Mouse (Mus musculus) monocyte, adult 5-6 weeks (primary cell): ENCODE measurements at regions not wholly inside any gene's neighbourhood (a gene's known extent, or its start where the extent isn't known, plus 50 kb on each side); places are given as distances from the start of the nearest gene placed in this dataset.
"Not testable (repeated sequence)": the region's sequence is repeated elsewhere in the genome, so short reads cannot be mapped to it uniquely, and the experiment has no call there.

Experiments
- ATAC-seq: fragments of 153-309, 156-312 bp; replicated peaks from 2 replicates; pipeline ENCODE4 v1.8.0; 2017; ENCODE audit warnings: mild to moderate bottlenecking; ENCODE audit not compliant: low TSS enrichment, insufficient number of reproducible peaks, severe bottlenecking, poor library complexity, low FRiP score

DNA sequence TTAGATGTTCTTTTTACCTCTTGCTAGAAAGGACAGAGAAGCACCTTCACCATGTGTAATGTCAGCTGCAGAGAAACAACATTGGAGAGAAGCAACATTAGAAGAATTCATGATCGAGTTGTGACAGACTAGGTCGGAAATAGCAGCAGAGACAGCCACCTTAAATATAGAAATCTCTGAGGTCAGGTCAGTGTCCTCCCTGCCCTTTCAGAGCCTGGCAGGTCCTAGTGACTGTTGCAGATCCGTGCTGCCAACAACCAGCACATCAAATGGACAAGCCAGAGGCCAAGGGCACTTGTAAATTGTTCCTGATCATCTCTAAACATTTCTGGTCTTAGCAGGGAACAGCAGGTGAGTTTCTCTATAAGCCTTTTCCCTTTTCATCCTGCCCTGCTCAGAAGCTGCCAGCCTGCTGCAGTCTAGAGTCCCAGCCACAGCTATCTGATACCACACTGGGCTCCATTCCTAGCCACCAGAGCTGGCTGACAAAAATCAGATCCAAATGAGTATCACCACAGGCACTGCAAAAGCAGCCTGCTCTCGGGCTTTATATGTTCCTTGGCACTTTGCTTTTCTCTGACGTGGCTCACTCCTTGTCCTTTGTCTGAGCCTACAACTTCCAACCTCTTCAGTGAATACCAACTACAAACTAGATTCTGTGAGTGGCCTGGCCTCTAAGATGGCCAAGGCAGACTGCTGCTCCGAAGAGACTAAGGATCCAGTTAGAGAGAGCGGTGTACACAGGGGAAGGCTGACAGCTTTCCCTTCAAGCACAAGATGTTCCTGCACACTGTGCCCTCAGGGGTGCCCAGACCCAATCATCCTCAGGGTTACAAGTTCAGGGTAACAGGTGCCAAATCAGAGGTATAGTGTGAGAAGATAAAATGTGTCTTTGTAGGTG, 102.8 kb upstream of the Pfn2 start:
- no peak for ATAC-seq

DNA sequence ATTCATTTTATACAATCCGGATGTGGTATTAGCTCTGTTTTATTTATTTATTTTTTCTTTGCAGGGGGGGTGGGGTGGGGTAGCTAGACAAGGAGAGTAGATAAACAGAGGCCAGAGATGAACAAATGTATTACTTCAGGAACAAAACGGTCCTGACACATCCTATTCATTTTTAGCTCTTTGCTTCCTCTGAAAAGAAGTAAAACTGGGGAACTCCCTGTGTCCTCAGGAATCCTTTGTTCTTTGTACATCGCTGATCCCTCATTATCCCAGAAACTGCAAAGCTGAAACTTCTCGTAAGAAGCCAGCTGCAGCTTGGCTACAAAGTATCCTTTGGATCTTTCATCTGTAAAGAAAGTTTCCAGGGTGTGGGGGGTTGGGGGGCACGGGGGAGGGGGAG, 103.6 kb upstream of the Pfn2 start:
- no peak for ATAC-seq

GRCm38 (mm10) chr3:57957352-57957751, 109.5 kb upstream of the Pfn2 start:
- no peak for ATAC-seq

DNA sequence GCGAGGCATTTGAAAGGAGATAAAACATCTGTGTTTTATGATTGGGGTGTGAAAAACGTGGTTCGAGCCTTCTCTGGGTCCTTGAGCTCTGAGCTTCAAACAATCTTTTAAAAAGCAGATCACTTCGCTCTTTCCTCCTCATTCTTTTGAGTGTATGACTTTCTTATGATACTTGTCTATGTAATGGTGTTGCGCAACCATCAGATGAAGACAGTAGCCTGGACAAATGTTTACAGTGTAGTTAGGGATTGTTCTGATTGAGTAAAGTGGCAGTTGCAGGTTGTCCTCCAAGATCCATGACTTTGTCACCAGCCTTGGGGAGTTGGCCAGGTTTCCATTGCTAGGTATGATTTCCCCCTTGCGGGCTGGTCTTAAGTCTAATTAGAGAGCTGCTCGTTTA, 116.1 kb upstream of the Pfn2 start:
- no peak for ATAC-seq

GRCm38 (mm10) chr3:57970614-57971013, 122.7 kb upstream of the Pfn2 start:
- ATAC-seq, result not testable (repeated sequence)

GRCm38 (mm10) chr3:57972469-57973245, 124.8 kb upstream of the Pfn2 start:
- no peak for ATAC-seq

GRCm38 (mm10) chr3:57973546-57973945, 125.7 kb upstream of the Pfn2 start:
- ATAC-seq, result no peak

DNA sequence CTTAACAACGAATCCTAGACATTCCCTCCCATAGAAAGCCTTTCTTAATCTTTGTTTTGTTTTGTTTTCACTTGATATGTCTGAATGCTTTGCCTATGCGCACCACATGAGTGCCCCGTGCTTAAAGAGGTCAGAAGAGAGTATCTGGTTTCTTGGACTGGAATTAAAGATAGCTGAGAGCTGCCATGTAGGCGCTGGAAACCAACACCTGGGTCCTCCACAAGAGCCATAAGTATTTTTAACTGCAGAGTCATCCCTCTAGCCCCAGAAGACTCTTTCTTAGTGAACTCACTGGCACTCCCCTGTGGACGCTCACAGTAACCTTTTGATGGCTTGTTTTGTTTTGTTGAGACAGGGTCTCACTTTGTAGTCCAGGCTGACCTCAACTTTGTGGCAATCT, 127.5 kb upstream of the Pfn2 start:
- ATAC-seq, result no peak

GRCm38 (mm10) chr3:57976640-57977229, 128.9 kb upstream of the Pfn2 start:
- ATAC-seq, result no peak

- no peak for ATAC-seq
Observed at GRCm38 (mm10) chr3:57988175-57988574, 140.3 kb upstream of the Pfn2 start.

GRCm38 (mm10) chr3:57990738-57991137, 142.9 kb upstream of the Pfn2 start:
- ATAC-seq, result no peak

- ATAC-seq, result no peak
Observed at GRCm38 (mm10) chr3:57998121-57999102, 150.5 kb upstream of the Pfn2 start.

DNA sequence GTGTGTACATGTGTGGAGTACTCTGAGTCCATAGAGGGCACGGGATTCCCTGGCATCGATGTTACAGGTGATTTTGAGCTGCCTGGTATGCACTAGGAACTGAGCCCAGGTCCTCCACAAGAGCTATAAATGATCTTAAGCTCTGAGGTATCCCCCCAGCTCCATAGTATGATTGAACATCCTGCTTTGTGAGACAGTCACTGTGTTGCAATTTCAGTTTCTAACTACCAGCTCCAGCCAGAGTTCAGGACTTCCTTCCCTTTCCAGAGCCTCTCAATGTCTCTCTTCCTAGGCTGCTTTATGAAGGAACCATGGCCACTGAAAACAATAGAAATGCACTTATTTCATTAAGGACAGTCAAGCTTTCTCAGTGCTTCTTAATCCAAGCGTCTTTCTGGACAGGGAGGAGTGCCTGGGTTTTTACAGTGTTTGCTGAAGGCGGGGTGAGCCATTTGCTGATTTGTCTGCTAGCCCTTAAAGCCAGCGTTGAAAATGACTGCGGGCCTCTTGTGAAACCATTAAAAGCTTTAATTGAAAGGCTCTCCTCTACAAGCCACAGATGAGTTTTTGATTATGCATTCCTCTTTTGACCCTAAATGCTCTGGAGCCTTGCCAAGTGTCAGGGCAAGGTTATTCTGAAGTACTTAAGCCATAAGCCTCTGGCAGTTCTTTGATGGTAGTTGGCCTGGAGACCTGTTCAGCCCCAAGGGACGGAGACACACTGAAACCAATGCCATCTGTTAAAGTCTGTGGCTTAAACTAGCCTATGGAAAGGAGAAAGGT, 155.1 kb upstream of the Pfn2 start:
- ATAC-seq, result no peak

DNA sequence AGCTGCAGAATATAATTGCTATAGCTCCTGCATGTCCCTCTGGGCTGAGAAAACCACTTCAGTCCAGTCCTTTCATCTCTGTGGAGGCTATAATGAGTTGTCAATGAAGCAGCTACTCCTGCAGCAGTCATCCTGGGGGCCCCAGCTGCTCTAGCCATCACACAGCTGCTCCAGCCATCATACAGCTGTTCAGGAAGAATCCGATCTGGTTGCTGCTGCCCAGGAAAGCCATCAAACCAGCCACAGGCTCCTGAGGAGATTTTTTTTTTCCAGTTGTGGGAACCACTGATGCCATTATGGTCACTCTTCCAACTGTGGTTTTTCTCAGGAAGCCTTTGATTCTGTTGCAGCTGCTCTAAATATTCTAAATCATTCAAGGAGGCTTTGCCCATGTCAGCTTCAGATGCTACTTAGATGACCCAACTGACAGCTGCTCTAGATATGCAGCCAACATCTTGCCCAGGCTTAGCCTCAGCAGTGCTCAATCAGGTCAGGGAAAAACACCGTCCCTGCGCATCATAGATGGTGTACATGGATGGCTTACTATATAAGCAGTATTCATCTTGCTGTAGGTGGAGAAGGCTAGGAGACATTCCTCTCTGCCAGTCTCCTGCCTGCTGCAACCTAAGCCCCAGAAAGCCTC, 177.0 kb upstream of the Pfn2 start:
- ATAC-seq, result no peak

DNA sequence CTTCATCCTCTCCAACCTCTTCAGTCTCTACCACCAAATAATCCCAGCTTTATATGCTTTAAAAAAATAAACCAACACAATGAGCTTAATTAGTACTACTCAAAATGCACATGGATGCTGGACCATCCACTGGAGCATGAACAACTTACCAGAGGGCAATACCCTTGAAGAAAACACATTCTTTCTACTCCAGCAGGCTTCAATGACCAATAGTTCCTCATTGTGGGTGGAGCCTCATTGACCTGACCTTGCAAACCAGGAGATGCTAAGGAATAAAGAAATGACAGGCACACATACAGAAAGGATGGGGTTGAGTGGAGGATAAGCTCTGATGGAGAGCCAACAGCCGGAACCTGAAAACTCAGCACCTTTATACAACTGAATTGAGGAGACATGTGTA, 201.7 kb upstream of the Pfn2 start:
- no peak for ATAC-seq

GRCm38 (mm10) chr3:58054726-58055125, 206.8 kb upstream of the Pfn2 start:
- ATAC-seq, result no peak

DNA sequence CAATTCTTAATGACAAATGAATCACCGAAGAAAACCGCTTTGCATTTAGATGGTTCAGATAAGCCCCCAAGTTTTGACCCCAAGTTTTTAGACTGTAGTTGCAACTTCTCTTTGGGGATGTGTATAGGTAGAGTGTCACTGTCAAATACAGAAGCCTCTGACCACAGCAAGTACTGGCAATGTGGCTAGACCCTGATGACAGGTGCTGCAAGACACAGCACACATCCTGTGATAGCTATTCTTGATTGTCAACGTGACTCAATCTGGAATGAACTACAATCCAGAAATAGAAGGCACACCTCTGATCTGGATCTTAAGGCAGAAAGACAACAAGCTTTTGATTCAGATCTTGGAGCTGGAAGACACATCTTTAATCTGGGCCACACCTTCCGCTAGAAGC, 207.3 kb upstream of the Pfn2 start:
- ATAC-seq, result no peak
